Mouse (Mus musculus): ENCODE measurements at regions not wholly inside any gene's neighbourhood (a gene's known extent, or its start where the extent isn't known, plus 50 kb on each side); places are given as distances from the start of the nearest gene placed in this dataset.

DNA sequence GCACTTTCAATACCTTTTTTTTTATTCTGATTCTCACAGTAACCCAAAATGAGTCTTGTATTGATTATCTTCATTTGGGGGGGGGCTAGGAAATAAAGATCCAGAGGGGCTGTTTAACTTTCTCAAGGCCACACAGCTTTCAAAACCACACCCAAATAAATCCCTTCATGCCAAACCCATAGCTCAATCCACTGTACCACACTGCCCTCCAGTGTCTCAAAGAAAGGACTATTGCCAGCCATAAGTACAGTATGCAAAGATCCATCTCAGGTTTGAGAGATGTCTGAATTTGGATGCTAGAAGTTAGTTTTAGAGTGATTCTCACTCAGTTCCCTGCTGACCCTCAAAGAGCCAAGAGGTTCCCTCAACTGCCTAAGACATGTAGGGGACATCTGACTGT, 120.1 kb upstream of the Gm26657 start:
- in situ Hi-C loops (cut with MboI, MseI): no loop called here

DNA sequence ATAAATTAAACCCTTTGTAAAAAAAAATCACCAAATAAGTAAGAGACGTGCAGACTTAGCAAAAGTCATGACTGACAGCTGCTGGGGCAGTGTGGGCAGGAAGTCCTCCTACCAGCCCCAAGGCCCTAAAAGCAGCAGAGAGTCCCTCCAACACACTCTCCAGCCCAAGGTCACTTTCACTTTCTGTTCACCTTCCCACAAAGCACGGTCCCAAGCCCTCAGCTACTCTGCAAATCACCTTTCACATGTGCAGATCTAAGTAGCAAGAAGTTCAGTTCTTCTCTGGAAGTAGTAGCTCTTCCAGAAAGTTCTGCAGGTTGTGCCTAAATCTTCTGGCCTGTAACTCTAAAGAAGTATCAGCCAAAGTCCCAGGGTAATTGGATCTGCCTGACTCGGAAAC, 120.8 kb upstream of the Gm26657 start:
- in situ Hi-C loops (cut with MboI, MseI): no loop called here

DNA sequence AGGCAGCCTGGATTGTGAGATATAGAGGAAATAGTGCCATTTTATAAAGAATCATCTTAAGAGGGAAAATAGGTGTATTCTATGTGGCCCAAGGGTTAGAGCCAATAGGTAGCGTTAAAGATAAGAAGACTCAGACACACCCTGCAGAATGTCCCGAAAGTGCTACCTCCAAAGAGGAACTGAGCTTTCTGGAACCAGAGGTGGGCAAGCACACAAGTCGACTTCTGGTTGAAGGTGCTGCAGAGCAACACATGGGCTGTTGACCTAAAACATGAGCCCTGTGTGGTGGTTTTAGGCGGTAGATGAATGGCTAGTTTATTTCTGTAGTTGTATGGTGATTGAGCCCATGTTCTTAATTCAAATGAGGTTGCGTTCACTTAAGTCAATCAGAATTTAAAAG, 121.4 kb upstream of the Gm26657 start:
- in situ Hi-C loops (cut with MboI, MseI): no loop called here

DNA sequence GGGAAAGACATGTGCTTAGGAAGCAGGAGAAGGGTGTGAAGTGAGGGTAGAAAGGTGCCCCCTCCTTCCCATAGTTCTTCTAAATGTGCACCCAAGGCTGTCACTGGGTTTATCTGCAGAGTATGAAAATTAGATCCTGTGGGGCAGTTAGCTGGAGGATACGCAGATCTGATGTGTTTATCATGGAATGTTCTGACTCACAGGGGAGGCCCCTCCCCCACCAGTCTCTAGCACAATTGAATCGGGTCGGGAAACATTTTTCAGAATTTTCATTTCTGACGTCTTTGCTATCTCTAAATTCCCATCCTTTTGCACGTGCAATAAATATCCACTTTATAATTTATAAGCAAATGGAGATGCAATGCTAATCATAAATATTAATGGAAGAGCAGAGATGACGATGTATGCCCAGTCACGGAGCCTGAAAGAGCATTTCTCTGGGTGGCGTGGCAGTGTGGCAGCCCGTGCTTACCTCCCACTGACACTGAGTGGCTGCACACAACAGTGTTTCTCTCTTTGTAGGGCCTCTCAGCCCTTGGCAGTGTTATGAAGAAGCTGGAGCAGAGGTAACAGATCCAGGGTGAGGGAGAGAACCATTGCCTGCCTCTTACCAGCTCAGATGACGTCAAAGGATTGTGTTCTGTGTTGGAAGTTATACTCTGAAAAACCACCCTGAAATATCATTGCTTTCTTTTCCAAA, 122.1 kb upstream of the Gm26657 start:
- in situ Hi-C loops (cut with MboI, MseI): no loop called here

DNA sequence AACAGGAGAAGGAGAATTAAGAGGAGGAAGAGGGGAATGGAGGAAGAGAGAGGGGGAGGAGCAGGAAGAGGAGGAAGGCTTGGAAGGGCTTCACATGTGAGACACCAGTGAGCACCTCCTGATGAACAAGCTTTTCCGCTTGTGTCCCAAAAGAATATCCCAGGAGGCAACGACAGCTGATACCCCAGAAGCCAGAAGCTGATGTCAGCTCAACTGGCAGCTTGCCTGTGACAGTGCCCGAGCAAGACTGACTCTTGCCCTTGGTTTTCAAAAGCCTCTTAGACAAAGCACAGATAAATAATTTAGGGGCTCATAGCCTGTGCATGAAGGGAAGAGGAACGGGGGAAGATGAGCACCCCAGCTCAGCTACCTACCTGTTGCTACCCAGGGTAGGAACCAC, 127.5 kb upstream of the Gm26657 start:
- in situ Hi-C loops (cut with MboI, MseI): no loop called here

DNA sequence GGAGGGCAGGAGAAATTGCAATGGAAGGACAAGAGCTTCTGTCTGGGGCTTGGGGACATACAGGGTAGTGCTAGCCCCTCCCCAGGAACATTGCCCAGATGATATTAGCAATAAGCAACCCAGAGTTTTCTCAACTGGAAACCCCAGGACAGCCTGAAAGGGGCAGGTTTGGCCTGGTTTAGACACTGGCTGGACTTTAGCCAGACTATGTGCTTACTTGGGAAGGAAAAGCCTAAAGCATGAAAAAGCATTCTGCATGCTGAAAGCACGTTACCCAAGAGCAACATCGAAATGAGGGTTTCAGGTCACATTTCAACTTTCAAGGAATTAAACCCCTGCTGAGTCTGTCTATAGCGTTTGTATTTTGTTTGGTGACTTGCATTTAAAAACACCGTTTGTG, 128.1 kb upstream of the Gm26657 start:
- in situ Hi-C loops (cut with MboI, MseI): no loop called here

DNA sequence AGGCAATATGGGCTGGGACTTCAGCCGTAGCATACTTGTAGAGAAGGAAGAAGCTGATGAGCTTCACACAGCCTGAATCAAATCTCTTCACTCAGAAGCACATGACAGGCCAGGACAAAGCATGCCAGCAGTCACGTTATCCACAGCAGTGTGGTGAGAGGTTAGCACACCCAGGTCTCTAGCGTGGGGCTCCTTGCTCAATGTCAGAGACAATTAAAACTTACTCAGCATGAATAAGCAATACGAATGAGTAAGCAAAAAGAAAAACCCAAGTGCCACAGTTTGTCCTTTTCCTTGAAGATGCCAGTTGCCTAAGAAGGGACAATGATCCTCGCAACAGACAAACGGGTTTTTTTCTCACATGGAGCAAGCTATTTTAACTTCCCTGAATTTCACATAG, 129.6 kb upstream of the Gm26657 start:
- in situ Hi-C loops (cut with MboI, MseI): no loop called here

DNA sequence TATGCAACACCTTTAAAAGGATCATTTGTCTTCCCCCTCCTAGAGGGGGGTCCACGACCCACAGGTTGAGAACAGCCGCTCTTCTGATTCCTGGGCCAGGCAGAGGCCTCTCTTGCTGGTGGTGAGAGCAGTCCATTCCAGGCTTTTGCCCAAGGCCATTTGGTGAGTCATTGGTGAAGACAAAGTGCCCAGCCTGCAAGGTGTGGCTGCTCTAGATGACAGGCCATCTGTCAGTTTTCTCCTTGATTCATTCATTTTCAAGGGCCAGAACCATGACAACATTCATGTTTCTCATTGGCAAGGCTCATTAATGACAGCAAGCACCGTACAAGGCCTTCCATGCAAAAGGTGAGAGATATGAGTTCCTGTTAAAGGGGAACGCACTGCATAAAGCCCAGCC, 131.2 kb upstream of the Gm26657 start:
- in situ Hi-C loops (cut with MboI, MseI): no loop called here

DNA sequence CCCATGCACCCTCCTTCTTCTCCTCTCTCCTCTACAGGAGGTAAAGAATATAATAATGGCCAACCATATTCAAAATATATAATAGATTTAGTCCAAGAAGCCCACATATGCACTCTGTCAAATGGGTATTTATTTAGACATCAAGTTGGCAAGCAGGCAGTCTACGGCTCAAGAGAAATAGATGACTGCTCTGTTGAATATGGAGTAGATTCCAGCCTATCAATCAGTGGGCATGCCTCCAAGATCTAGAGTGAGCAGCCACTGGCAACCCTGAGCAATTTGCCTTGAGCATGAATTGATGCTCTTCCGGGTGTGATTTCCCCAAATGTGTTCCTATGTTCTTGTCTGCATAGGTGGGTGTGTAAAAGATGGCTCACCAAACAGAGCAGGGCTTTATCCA, 141.5 kb upstream of the Gm26657 start:
- in situ Hi-C loops (cut with MboI, MseI): no loop called here

DNA sequence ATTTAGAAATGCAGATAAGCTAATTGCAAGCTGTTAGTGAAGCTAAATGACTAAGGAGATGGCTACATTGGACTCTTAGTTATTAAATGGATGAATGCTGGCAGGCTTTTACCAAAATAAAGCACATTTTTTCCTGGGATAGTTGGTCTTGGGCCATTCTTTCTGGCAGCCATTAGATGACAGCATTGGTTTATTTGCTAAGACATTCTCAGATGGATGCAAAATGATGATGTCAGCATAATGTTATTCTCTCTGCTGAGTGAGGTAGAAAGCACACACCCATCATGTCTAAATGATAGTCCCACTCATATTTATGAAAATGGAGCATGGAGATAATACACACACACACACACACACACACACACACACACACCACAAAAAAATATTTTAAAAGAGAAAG, 141.9 kb upstream of the Gm26657 start:
- in situ Hi-C loops (cut with MboI, MseI): no loop called here

DNA sequence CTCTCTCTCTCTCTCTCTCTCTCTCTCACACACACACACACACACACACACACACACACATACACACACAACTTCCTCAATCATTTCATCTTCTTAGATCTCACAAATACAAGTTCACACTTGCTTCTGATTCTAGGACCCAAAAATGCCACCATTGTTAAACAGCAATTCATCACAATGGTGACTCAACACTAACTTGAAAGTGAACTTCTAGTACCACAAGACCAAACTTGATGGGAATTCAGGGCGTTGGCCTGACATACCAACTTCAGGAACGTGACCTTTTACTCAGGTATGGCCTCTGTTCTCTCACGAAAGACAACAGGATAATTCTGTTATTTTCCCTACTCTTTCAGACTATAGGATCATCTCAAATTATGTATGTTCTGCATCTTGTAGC, 157.5 kb upstream of the Gm26657 start:
- in situ Hi-C loops (cut with MboI, MseI): no loop called here

DNA sequence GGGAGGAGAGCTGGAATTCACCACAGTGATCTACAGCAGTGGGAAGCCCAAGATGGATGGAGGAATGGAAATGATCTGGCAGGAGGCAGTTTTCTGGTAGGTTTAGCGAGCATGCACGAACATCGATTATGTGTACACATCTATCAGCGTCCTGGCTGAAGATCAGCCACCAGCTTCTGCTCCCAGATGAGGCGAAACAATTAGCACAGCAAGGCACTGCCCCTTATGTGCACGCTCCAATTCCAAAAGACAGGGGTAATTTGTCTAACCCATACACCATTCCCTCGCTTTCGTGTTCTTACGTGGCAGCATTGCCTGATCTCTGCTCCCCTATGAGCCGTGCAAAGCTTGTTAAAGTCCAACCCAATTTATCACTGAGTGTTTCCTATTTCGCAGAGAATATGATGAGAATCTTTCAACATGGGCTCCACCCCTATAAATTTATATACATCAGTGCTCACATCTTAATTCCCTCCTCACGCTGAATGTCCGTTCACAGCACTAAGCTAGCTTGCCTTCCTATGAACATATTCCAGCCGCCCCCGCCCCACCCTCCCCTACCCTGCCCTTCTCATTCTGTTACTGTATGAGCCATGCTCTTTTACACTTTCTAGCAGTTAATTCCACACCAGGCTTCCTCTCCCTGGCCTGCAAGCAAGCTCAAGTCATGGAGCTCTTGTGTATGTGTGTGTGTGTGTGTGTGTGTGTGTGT, 162.9 kb upstream of the Gm26657 start:
- in situ Hi-C loops (cut with MboI, MseI): no loop called here

DNA sequence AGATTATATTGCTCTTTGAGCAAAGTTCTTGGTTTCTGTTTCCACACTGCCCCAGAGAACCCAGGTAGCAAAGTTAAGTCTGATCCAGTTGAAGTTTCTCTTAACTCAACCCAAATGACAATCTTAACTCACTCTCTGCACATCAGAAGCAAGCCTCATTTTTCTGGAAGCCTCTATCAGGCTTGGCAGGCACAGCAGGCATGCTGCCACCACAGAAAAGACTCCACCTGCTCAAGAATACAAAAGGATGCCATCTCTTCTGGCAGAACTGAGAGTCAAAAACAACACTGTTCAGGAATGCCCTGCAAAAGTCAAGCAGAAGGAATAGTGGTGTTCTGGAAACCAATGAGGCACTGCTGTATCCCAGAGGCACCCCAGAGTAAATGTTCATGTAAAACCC, 187.7 kb upstream of the Gm26657 start:
- in situ Hi-C loops (cut with MboI, MseI): no loop called here

DNA sequence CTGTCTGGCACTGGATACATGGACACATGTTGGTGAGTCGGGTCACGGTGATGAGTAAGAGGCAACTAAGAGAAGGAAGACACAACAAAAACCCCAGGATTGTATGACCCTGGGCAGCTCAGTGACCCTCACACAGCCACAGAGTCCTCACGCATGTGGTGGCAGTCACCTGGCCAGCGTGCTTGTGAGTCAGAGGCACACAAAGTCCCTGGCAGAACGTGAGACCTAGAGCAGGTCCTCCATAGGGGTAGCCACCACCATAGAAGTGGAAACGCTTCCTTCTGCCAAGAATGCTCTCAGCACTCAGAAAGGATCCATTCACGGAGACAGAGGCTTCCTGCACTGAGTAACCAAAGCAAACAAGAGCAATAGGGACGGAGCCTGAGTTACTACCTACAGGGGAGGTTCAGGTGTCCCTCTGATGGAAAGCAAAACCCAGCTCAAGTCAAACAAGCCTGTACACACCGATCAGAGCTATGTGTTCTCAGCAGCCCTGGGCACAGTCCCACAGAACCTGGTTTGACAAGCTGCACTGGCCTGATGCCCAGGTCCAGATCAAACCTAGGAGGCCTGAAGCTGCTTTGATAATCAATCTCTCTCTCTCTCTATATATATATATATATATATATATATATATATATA, 206.4 kb upstream of the Gm26657 start:
- in situ Hi-C loops (cut with MboI, MseI): no loop called here

DNA sequence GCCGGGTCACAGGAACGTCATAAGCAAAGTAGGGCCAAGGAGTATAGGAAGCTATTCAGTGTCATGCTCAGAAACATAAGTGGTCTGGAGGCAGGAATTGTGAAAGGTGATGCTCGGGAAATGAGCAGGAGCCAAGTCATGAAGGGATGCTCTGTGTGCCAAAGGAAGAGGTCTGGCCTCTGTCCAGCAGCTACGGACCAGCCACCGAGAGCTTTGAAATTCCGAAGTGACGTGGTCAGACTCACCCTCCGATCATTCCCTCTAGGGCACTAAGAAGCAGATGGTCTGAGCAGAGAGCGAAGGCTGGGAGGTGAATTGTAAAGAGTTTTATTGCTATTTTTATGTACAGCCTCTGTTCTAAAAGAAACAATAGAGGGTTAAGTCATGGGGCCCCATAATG, 206.9 kb upstream of the Gm26657 start:
- in situ Hi-C loops (cut with MboI, MseI): no loop called here

DNA sequence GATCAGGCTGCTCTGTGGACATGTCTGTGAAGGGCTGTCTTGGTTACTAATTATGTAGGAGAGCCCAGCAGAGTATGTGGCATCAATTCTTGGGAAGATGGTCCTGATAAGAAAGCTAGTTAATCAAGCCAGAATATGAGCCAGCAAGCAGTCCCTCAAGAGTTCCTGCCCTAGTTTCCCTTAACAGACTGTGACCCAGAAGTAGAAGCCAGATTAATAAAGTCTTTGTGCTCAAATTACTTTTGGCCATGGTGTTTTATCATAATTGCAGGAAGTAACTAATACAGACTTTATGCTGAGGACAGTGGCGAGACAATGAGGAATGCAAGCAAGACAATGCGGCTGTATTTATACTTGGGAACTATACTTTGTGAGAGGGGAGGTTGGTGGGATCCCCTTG, 211.3 kb upstream of the Gm26657 start:
- in situ Hi-C loops (cut with MboI, MseI): no loop called here

DNA sequence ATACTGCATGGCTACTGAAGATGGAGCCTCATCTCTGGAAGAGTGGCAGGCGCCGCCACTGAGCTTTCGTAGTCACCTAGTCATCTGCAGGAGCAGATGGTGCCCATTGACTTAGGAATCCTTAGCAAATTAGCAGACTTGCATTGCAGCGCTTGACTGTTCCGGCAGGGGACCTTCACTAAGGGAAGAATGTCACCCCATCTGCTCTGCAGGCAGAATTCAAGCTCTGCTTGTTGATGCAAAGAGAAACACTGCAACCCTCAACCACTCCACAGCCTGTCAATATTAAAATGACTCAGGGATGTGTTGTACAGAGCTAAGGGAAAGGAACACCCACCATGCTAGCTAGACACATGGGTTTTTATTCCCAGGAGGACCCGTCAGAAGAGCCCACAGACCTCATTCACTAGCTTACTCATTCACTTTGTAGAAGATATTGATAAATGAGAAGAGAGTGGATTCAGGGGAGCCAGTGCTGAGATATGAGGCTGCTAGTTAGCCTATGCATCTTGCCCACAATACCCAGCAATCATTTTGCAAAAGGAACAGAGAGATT, 215.4 kb upstream of the Gm26657 start:
- in situ Hi-C loops (cut with MboI, MseI): no loop called here

DNA sequence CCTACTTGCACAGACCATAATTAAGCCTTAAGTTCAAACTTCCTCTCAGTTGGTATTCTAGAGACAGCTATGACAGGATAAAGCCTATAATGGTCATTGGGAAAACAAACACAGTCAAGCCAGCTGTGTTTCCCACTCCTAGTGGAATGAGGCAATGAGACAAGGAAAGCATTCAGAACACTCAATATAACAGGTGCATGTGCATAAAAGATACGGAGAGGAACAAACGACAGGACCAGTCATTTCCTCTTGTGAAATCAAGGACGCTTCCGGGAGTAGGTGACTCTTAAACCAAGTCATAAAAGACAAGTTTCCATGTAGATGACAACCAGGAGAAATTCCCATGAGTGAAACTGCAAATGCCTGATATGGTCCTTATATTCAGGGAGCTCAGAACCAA, 232.1 kb upstream of the Gm26657 start:
- in situ Hi-C loops (cut with MboI, MseI): no loop called here

DNA sequence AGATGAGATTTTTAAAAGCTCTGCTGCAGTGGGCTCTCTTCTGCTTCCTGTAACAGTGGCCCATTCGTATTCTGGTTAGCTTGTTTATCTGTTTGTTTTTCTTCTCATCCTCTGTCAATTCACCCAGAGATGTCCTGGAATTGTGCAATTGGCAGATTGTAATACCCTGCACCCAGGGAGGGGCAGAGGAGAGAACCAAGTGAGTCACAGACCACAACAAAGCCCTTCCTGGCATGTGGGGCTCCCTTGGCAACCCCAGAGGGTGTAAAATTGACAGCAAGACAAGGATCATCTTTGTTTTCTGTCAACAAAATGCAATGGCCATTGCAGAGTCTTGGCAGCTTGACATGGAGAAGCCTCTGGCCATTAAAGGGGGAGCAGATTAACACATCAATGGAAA, 233.1 kb upstream of the Gm26657 start:
- in situ Hi-C loops (cut with MboI, MseI): no loop called here

DNA sequence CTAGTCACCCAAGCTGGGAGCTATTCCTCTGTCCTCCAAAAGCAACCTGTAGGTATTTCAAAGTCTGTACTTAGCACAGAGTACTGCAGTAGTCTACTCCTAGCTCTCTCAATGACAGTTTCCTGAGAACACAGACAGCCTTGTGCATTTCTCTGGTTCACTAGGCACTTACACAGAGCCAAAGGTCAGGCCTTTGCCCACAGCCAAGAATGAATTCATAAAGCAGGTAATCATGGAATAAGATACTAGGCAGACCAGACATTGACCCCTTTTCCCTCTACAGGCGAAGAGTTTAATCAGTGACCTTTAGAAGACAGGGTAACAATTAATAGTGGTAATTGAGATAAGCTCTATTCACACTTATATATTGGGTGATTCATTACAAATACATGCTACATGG, 233.8 kb upstream of the Gm26657 start:
- in situ Hi-C loops (cut with MboI, MseI): no loop called here

DNA sequence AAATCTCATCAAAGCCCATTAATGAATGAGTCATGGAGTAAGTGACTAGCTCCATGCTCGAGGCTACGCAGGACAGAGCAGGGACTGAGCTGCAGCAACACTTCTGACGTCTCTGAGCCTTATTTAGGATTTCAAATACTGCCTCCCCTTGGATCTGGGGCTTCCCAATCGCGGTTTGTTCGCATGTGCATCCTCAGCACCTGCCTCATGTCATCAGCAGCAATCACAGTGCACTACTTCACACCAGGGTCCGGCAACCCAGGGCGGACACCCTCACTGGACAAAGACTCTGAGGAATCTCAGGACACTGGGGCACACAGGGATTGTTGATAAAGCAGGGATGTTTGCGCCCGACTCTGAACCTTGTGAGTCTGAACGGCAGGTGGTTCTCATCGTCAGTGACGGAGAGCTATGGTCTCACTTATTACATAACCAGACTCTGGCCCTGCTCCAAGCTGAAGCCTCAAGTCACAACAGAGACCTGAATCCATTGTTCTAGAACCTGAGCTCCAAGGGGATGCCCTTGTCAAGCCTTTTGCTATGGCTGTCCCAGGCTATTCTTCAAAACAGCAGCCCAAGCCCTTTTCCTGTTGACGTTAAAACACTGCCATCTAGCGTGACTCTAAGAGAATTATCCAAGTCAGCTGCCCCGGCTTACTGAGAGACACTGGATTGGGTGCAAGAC, 247.2 kb upstream of the Gm26657 start:
- in situ Hi-C loops (cut with MboI, MseI): no loop called here

DNA sequence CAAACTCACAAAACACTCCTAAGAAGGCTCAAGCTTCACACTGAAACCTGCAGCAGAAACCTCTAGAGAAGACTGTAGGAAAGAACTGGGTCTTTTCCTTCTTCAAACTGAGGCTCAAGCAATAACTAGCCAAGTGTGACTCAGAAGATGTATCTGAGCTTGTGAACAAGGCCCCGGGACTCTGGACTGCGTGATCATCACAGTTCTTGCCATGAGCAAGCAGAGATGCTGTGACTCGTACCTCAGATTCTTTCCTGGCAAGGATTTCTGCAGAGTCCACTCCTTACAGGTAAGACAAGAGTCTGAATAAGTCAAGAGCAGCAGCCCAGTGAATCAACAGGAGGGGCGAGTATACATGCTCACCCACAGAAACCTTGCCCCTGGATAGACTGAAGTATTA, 250.5 kb upstream of the Gm26657 start:
- in situ Hi-C loops (cut with MboI, MseI): no loop called here

Measured in T-helper 1 cell (primary cell).